Mouse (Mus musculus): ENCODE measurements at regions not wholly inside any gene's neighbourhood (a gene's known extent, or its start where the extent isn't known, plus 50 kb on each side); places are given as distances from the start of the nearest gene placed in this dataset.
"Not testable (repeated sequence)": the region's sequence is repeated elsewhere in the genome, so short reads cannot be mapped to it uniquely, and the experiment has no call there.

- Histone ChIP-seq H3K27ac (replicated peaks; ENCODE audit: low read depth, low read length) (no peak overlapping the region), H3K4me2 (ENCODE audit: low read depth, low read length) (peak overlapping the region; percentile 39), H3K4me3 (ENCODE audit: low read depth, low read length) (no peak overlapping the region), H3K36me3 (ENCODE audit: control insufficient read depth, insufficient read depth, low read length) (no peaks in the 10 kb centered on the region), H3K27me3 (replicated peaks; ENCODE audit: control insufficient read depth, insufficient read depth, low read length) (0 out of 2 replicates have a peak, but pooled peaks cover 2% of the 10 kb centered on the region), H3K4me1 (ENCODE audit: control insufficient read depth, insufficient read depth, low read length) (peaks cover 25% of the 10 kb centered on the region), H3K9me3 (ENCODE audit: control insufficient read depth, low read length) (no peaks in the 10 kb centered on the region), H3K9ac (ENCODE audit: low read depth, low read length) (peak overlapping the region; percentile 5; the same call in 1 of the 2 replicates)
- no peak for ATAC-seq (ENCODE audit: low read depth)
- peak; percentile 41 for DNase-seq (ENCODE audit: low spot score)
- WGBS = 5% methylated on average over 13 of the region's 13 CpGs
These were observed 155.4 kb downstream of the Kif26a start for GRCm38 (mm10) chr12:112301411-112301891.

- no peaks in the 10 kb centered on the region for H3K36me3 ChIP-seq (ENCODE audit: control insufficient read depth, insufficient read depth, low read length)
- H3K9me3 ChIP-seq (ENCODE audit: control insufficient read depth, low read length) = no peaks in the 10 kb centered on the region
- DNase-seq (ENCODE audit: low spot score) (no peak), ATAC-seq (ENCODE audit: low read depth) (no peak)
- H3K27ac ChIP-seq (replicated peaks; ENCODE audit: low read depth, low read length) = no peak overlapping the region
- WGBS = 9% methylated on average over 8 of the region's 8 CpGs
- H3K4me1 ChIP-seq (ENCODE audit: control insufficient read depth, insufficient read depth, low read length) = peaks cover 25% of the 10 kb centered on the region
- peak overlapping the region; percentile 39 for H3K4me2 ChIP-seq (ENCODE audit: low read depth, low read length)
- no peak overlapping the region for H3K4me3 ChIP-seq (ENCODE audit: low read depth, low read length)
- H3K9ac ChIP-seq (ENCODE audit: low read depth, low read length) = no peak overlapping the region
- 0 out of 2 replicates have a peak, but pooled peaks cover 2% of the 10 kb centered on the region for H3K27me3 ChIP-seq (replicated peaks; ENCODE audit: control insufficient read depth, insufficient read depth, low read length)
These were observed 155.9 kb downstream of the Kif26a start for GRCm38 (mm10) chr12:112301929-112302328.

GRCm38 (mm10) chr12:112306208-112306607 lies 160.2 kb downstream of the Kif26a start:
- no peak overlapping the region for H3K4me3 ChIP-seq (ENCODE audit: low read depth, low read length)

GRCm38 (mm10) chr12:112308016-112308415 lies 162.0 kb downstream of the Kif26a start:
- ATAC-seq (ENCODE audit: low read depth) (no peak), DNase-seq (ENCODE audit: low spot score) (no peak)
- Histone ChIP-seq H3K36me3 (ENCODE audit: control insufficient read depth, insufficient read depth, low read length) (no peaks in the 10 kb centered on the region), H3K4me2 (ENCODE audit: low read depth, low read length) (no peak overlapping the region), H3K27ac (replicated peaks; ENCODE audit: low read depth, low read length) (no peak overlapping the region), H3K9me3 (ENCODE audit: control insufficient read depth, low read length) (peaks cover 3% of the 10 kb centered on the region; the same call in 1 of the 2 replicates), H3K9ac (ENCODE audit: low read depth, low read length) (no peak overlapping the region), H3K4me3 (ENCODE audit: low read depth, low read length) (no peak overlapping the region), H3K4me1 (ENCODE audit: control insufficient read depth, insufficient read depth, low read length) (no peaks in the 10 kb centered on the region), H3K27me3 (replicated peaks; ENCODE audit: control insufficient read depth, insufficient read depth, low read length) (0 out of 2 replicates have a peak, but pooled peaks cover 2% of the 10 kb centered on the region)

More at GRCm38 (mm10) chr12:112306208-112306607, 160.2 kb downstream of the Kif26a start:
- H3K27ac ChIP-seq (replicated peaks; ENCODE audit: low read depth, low read length) = no peak overlapping the region
- no peak for ATAC-seq (ENCODE audit: low read depth)
- no peaks in the 10 kb centered on the region for H3K36me3 ChIP-seq (ENCODE audit: control insufficient read depth, insufficient read depth, low read length)
- H3K4me2 ChIP-seq (ENCODE audit: low read depth, low read length) = no peak overlapping the region
- H3K4me1 ChIP-seq (ENCODE audit: control insufficient read depth, insufficient read depth, low read length) = peaks cover 6% of the 10 kb centered on the region
- no peak for DNase-seq (ENCODE audit: low spot score)
- H3K27me3 ChIP-seq (replicated peaks; ENCODE audit: control insufficient read depth, insufficient read depth, low read length) = 0 out of 2 replicates have a peak, but pooled peaks cover 2% of the 10 kb centered on the region
- H3K9ac ChIP-seq (ENCODE audit: low read depth, low read length) = no peak overlapping the region
- peaks cover 3% of the 10 kb centered on the region; the same call in 1 of the 2 replicates for H3K9me3 ChIP-seq (ENCODE audit: control insufficient read depth, low read length)
- 58% methylated on average over 7 of the region's 7 CpGs for WGBS

GRCm38 (mm10) chr12:112309096-112309495 lies 163.1 kb downstream of the Kif26a start:
- not testable (repeated sequence) for H3K27ac ChIP-seq (replicated peaks; ENCODE audit: low read depth, low read length); H3K4me1 ChIP-seq (ENCODE audit: control insufficient read depth, insufficient read depth, low read length); H3K9me3 ChIP-seq (ENCODE audit: control insufficient read depth, low read length); H3K27me3 ChIP-seq (replicated peaks; ENCODE audit: control insufficient read depth, insufficient read depth, low read length); H3K9ac ChIP-seq (ENCODE audit: low read depth, low read length); DNase-seq (ENCODE audit: low spot score); H3K4me3 ChIP-seq (ENCODE audit: low read depth, low read length); ATAC-seq (ENCODE audit: low read depth); H3K36me3 ChIP-seq (ENCODE audit: control insufficient read depth, insufficient read depth, low read length); H3K4me2 ChIP-seq (ENCODE audit: low read depth, low read length)
- WGBS = 92% methylated on average over 13 of the region's 13 CpGs

- no peak for ATAC-seq (ENCODE audit: low read depth)
- DNase-seq (ENCODE audit: low spot score) = no peak
- Histone ChIP-seq H3K36me3 (ENCODE audit: control insufficient read depth, insufficient read depth, low read length) (no peaks in the 10 kb centered on the region), H3K27me3 (replicated peaks; ENCODE audit: control insufficient read depth, insufficient read depth, low read length) (no peaks in the 10 kb centered on the region), H3K27ac (replicated peaks; ENCODE audit: low read depth, low read length) (no peak overlapping the region), H3K4me2 (ENCODE audit: low read depth, low read length) (no peak overlapping the region), H3K9me3 (ENCODE audit: control insufficient read depth, low read length) (peaks cover 3% of the 10 kb centered on the region; the same call in 1 of the 2 replicates), H3K4me1 (ENCODE audit: control insufficient read depth, insufficient read depth, low read length) (no peaks in the 10 kb centered on the region), H3K4me3 (ENCODE audit: low read depth, low read length) (no peak overlapping the region), H3K9ac (ENCODE audit: low read depth, low read length) (no peak overlapping the region)
- 76% methylated on average over 9 of the region's 10 CpGs for WGBS
These were observed 163.8 kb downstream of the Kif26a start for GRCm38 (mm10) chr12:112309781-112310180.

GRCm38 (mm10) chr12:112310661-112311060 lies 164.7 kb downstream of the Kif26a start:
- no peak overlapping the region for H3K9ac ChIP-seq (ENCODE audit: low read depth, low read length)
- no peak overlapping the region for H3K4me2 ChIP-seq (ENCODE audit: low read depth, low read length)
- no peak for DNase-seq (ENCODE audit: low spot score)
- no peak overlapping the region for H3K4me3 ChIP-seq (ENCODE audit: low read depth, low read length)
- H3K36me3 ChIP-seq (ENCODE audit: control insufficient read depth, insufficient read depth, low read length) = no peaks in the 10 kb centered on the region
- 0 out of 2 replicates have a peak, but pooled peaks have one; percentile 22 for ATAC-seq (ENCODE audit: low read depth)
- H3K4me1 ChIP-seq (ENCODE audit: control insufficient read depth, insufficient read depth, low read length) = no peaks in the 10 kb centered on the region
- 64% methylated on average over 8 of the region's 10 CpGs for WGBS
- H3K9me3 ChIP-seq (ENCODE audit: control insufficient read depth, low read length) = peaks cover 3% of the 10 kb centered on the region; the same call in 1 of the 2 replicates
- no peaks in the 10 kb centered on the region for H3K27me3 ChIP-seq (replicated peaks; ENCODE audit: control insufficient read depth, insufficient read depth, low read length)
- H3K27ac ChIP-seq (replicated peaks; ENCODE audit: low read depth, low read length) = no peak overlapping the region

- WGBS = 84% methylated on average over 5 of the region's 5 CpGs
- DNase-seq (ENCODE audit: low spot score) = no peak
- Histone ChIP-seq H3K4me3 (ENCODE audit: low read depth, low read length) (no peak overlapping the region), H3K36me3 (ENCODE audit: control insufficient read depth, insufficient read depth, low read length) (no peaks in the 10 kb centered on the region), H3K9me3 (ENCODE audit: control insufficient read depth, low read length) (no peaks in the 10 kb centered on the region), H3K9ac (ENCODE audit: low read depth, low read length) (no peak overlapping the region), H3K4me2 (ENCODE audit: low read depth, low read length) (no peak overlapping the region), H3K4me1 (ENCODE audit: control insufficient read depth, insufficient read depth, low read length) (no peaks in the 10 kb centered on the region), H3K27me3 (replicated peaks; ENCODE audit: control insufficient read depth, insufficient read depth, low read length) (no peaks in the 10 kb centered on the region), H3K27ac (replicated peaks; ENCODE audit: low read depth, low read length) (no peak overlapping the region)
- ATAC-seq (ENCODE audit: low read depth) = no peak
These were observed 168.8 kb downstream of the Kif26a start for GRCm38 (mm10) chr12:112314781-112315180.

GRCm38 (mm10) chr12:112317191-112317590 lies 171.2 kb downstream of the Kif26a start:
- Histone ChIP-seq H3K4me1 (ENCODE audit: control insufficient read depth, insufficient read depth, low read length) (no peaks in the 10 kb centered on the region), H3K9ac (ENCODE audit: low read depth, low read length) (no peak overlapping the region), H3K27me3 (replicated peaks; ENCODE audit: control insufficient read depth, insufficient read depth, low read length) (no peaks in the 10 kb centered on the region), H3K9me3 (ENCODE audit: control insufficient read depth, low read length) (no peaks in the 10 kb centered on the region), H3K4me3 (ENCODE audit: low read depth, low read length) (no peak overlapping the region), H3K36me3 (ENCODE audit: control insufficient read depth, insufficient read depth, low read length) (no peaks in the 10 kb centered on the region), H3K27ac (replicated peaks; ENCODE audit: low read depth, low read length) (no peak overlapping the region), H3K4me2 (ENCODE audit: low read depth, low read length) (no peak overlapping the region)
- WGBS = 85% methylated on average over 9 of the region's 9 CpGs
- DNase-seq (ENCODE audit: low spot score) (no peak), ATAC-seq (ENCODE audit: low read depth) (no peak)

Measured in embryonic facial prominence, embryonic 14.5 days (tissue).